Mouse (Mus musculus) C2C12 (cell line): ENCODE measurements around the gene Ankrd9. TPM values are rescaled to one million over a fixed set of nuclear protein-coding genes. Genes with fewer than 3 reads are reported as not detected.

Experiments
- H3K27me3 ChIP-seq: one replicate; pipeline ENCODE4 v1.6.1; 2011; ENCODE audit not compliant: control insufficient read depth, insufficient read depth, insufficient read length
- H3K36me3 ChIP-seq: one replicate; pipeline ENCODE4 v1.6.1; 2011; ENCODE audit not compliant: control insufficient read depth, insufficient read depth
- H3K4me3 ChIP-seq: one replicate; pipeline ENCODE4 v1.5.1; 2011; ENCODE audit warnings: mild to moderate bottlenecking, control low read depth; ENCODE audit not compliant: poor library complexity, insufficient read depth, severe bottlenecking
- H3K79me2 ChIP-seq: one replicate; pipeline ENCODE4 v1.6.1; 2011; ENCODE audit not compliant: control insufficient read depth, insufficient read depth
- H3K79me3 ChIP-seq: one replicate; pipeline ENCODE4 v1.6.1; 2011; ENCODE audit warnings: low read depth, control low read depth
- H3ac ChIP-seq: one replicate; pipeline ENCODE3; 2011; ENCODE audit warnings: low read depth; ENCODE audit not compliant: control insufficient read depth, insufficient read length
- CEBPB ChIP-seq: IDR thresholded peaks from one replicate; pipeline ENCODE4 v1.6.1; 2011; ENCODE audit warnings: low read depth, mild to moderate bottlenecking, control low read depth, moderate library complexity
- CTCF ChIP-seq: IDR thresholded peaks from one replicate; pipeline ENCODE4 v1.5.1; 2011; ENCODE audit not compliant: control insufficient read depth, insufficient read depth, insufficient read length
- FOSL1 ChIP-seq: IDR thresholded peaks from one replicate; pipeline ENCODE4 v1.8.0; 2011; ENCODE audit warnings: mild to moderate bottlenecking, low read length; ENCODE audit not compliant: poor library complexity, insufficient read depth, severe bottlenecking
- MAX ChIP-seq: IDR thresholded peaks from one replicate; pipeline ENCODE4 v1.6.1; 2011; ENCODE audit warnings: mild to moderate bottlenecking, control low read depth
- MYOD1 ChIP-seq: IDR thresholded peaks from one replicate; pipeline ENCODE4 v1.6.1; 2011; ENCODE audit warnings: low read depth; ENCODE audit not compliant: control insufficient read depth, insufficient read length
- MYOG ChIP-seq: IDR thresholded peaks from one replicate; pipeline ENCODE4 v1.6.1; 2011; ENCODE audit not compliant: control insufficient read depth, insufficient read length; ENCODE audit errors: extremely low read depth
- USF1 ChIP-seq: IDR thresholded peaks from one replicate; pipeline ENCODE4 v1.6.1; 2011; ENCODE audit warnings: low read depth, mild to moderate bottlenecking, control low read depth, moderate library complexity
- polyA plus RNA-seq: library from polyadenylated mRNA; unstranded; fragments of >200 nt; fragmentation: generic; extraction: Trizol; gene quantifications from one replicate; pipeline ENCODE4 v1.2.1, GENCODE M21; 2012; ENCODE audit warnings: missing spikeins

Gene Ankrd9
- polyA plus RNA-seq, 1 experiment, result 11.7 TPM

GRCm38 (mm10) chr12:110950151-110950550, 28.7 kb downstream of the Ankrd9 start:
- no peak overlapping the region for H3K4me3 ChIP-seq
- H3K79me3 ChIP-seq, result no peaks in the 10 kb centered on the region
- H3K79me2 ChIP-seq, result no peaks in the 10 kb centered on the region
- TF ChIP-seq MAX (no peak), CTCF (no peak), FOSL1 (no peak), MYOD1 (no peak), USF1 (no peak), MYOG (no peak), CEBPB (no peak)
- no peaks in the 10 kb centered on the region for H3K36me3 ChIP-seq
- H3ac ChIP-seq, result no peak overlapping the region
- H3K27me3 ChIP-seq, result no peaks in the 10 kb centered on the region

- H3K36me3 ChIP-seq, result no peaks in the 10 kb centered on the region
- H3K4me3 ChIP-seq, result no peak overlapping the region
- H3ac ChIP-seq, result no peak overlapping the region
- TF ChIP-seq CEBPB, result no peak
- no peak for TF ChIP-seq USF1
- TF ChIP-seq MAX, result no peak
- no peak for TF ChIP-seq MYOG
- TF ChIP-seq CTCF, result no peak
- no peak for TF ChIP-seq MYOD1
- TF ChIP-seq FOSL1, result no peak
- no peaks in the 10 kb centered on the region for H3K79me2 ChIP-seq
- H3K27me3 ChIP-seq, result no peaks in the 10 kb centered on the region
- no peaks in the 10 kb centered on the region for H3K79me3 ChIP-seq
Measured at GRCm38 (mm10) chr12:110949410-110949809, 29.4 kb downstream of the Ankrd9 start.

DNA sequence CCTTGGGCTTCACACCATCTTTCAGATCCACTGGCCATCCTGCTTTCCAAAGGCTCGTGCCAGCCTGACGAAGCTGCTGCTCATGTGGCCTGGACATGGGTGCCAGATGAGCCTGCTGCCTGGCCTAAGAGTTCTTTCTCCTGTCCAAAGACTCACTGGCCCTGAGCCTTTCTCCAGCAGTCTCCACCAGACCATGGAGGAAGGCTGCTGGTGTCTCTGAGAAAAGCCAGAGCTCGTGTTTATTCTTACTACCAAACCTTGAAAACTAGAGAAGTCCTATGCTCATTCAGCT, 30.0 kb downstream of the Ankrd9 start:
- H3ac ChIP-seq, result no peak overlapping the region
- no peak overlapping the region for H3K4me3 ChIP-seq
- H3K27me3 ChIP-seq, result no peaks in the 10 kb centered on the region
- H3K36me3 ChIP-seq, result peaks cover 2% of the 10 kb centered on the region
- TF ChIP-seq USF1, result no peak
- TF ChIP-seq MYOG, result no peak
- TF ChIP-seq CTCF, result no peak
- TF ChIP-seq MAX, result no peak
- no peak for TF ChIP-seq MYOD1
- TF ChIP-seq FOSL1, result no peak
- no peak for TF ChIP-seq CEBPB
- no peaks in the 10 kb centered on the region for H3K79me2 ChIP-seq
- no peaks in the 10 kb centered on the region for H3K79me3 ChIP-seq

DNA sequence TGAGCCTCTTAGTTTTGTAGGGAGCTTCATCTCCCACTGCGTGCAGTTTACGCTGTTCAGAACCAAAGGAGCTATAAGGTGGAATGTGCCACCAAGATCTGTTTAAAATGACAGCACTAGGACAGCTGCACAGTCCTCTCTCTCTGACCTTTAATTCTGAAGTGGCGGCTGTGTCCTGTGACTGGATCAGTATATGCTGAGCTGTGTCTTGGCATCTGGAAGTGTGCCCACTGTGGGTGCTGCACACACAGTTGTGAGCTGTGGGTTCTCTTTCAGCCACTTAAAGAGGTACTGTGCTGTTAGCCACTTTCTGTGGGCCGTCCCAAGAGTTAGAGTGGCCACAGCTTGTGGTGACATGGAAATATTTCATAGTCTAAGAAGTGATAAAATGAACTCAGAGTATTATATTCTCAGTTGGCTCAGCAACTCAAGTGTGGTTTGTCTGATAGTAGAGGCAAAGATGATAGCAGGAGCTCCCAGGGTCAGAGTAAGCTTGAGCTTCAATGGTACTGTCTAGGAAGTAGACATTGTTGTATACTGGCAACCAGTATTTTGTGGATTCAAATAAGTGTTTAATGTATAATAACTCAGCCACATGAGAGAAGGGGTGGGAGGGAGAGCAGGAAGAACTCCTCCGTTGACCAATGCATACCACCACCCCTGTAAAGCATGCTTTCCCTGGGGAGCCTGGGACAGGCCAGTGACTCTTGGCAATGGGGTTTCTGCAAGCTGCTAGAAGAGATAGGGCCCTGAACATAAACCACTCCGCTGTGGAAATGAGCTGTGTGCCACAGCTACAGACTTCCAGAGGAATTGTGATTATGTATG, 30.5 kb downstream of the Ankrd9 start:
- H3K27me3 ChIP-seq, result no peaks in the 10 kb centered on the region
- TF ChIP-seq MYOG (no peak), USF1 (no peak), MYOD1 (no peak), MAX (no peak), CEBPB (no peak), FOSL1 (no peak), CTCF (no peak)
- H3K79me3 ChIP-seq, result no peaks in the 10 kb centered on the region
- no peaks in the 10 kb centered on the region for H3K79me2 ChIP-seq
- no peak overlapping the region for H3ac ChIP-seq
- H3K36me3 ChIP-seq, result peaks cover 7% of the 10 kb centered on the region
- H3K4me3 ChIP-seq, result no peak overlapping the region

DNA sequence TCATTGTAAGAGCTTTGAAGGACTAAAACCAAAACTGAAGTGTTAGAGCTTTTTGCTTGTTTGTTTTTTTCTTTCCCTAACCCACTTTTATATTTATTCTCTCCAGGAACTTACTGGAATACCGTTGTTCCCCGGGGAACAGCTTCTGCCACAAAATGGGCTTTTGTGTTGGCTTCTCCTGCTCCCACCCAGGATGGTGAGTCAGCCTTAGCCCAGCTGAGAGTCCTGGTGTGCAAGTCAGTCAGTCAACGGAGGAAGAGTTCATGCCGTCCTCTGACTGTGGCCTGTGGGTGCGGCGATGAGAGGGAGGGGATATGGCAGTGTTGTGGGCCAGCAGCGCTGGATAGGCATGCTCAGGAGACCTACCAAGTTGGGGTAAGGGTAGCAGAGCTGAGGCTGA, 32.6 kb downstream of the Ankrd9 start:
- peak; percentile 52 for TF ChIP-seq MYOD1
- no peak for TF ChIP-seq MYOG
- TF ChIP-seq FOSL1, result peak; percentile 26
- no peak for TF ChIP-seq USF1
- Histone ChIP-seq H3K36me3 (peaks cover 15% of the 10 kb centered on the region), H3K27me3 (no peaks in the 10 kb centered on the region)

DNA sequence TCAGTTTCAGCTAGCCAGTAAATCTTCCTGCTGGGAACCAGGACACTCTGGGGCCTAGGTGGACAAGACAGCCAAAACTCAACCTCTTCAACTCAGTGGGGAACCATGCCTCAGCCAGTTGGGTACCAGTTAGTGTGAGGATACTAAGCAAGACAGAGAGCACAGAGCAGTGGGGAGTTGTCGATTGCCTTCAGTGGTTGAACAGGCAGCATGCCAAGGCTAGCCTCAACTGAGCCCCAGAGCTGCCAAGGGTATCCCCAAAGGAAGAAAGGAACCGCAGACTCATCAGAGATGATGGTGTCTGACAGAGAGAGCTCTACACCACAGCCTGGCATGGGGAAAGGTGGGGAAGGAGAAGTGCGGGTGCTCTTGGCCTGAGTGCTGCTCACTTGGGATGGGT, 38.0 kb downstream of the Ankrd9 start:
- no peaks in the 10 kb centered on the region for H3K27me3 ChIP-seq
- H3K36me3 ChIP-seq, result peaks cover 19% of the 10 kb centered on the region
- H3K79me2 ChIP-seq, result no peaks in the 10 kb centered on the region
- H3ac ChIP-seq, result no peak overlapping the region
- H3K4me3 ChIP-seq, result no peak overlapping the region
- no peak for TF ChIP-seq USF1
- TF ChIP-seq CTCF, result no peak
- TF ChIP-seq FOSL1, result no peak
- TF ChIP-seq MYOD1, result no peak
- TF ChIP-seq MYOG, result no peak
- no peak for TF ChIP-seq MAX
- TF ChIP-seq CEBPB, result no peak
- no peaks in the 10 kb centered on the region for H3K79me3 ChIP-seq

More for the DNA sequence above, 32.6 kb downstream of the Ankrd9 start:
- H3ac ChIP-seq, result no peak overlapping the region
- H3K79me2 ChIP-seq, result no peaks in the 10 kb centered on the region
- no peaks in the 10 kb centered on the region for H3K79me3 ChIP-seq
- no peak overlapping the region for H3K4me3 ChIP-seq
